In the genomic region with DNA sequence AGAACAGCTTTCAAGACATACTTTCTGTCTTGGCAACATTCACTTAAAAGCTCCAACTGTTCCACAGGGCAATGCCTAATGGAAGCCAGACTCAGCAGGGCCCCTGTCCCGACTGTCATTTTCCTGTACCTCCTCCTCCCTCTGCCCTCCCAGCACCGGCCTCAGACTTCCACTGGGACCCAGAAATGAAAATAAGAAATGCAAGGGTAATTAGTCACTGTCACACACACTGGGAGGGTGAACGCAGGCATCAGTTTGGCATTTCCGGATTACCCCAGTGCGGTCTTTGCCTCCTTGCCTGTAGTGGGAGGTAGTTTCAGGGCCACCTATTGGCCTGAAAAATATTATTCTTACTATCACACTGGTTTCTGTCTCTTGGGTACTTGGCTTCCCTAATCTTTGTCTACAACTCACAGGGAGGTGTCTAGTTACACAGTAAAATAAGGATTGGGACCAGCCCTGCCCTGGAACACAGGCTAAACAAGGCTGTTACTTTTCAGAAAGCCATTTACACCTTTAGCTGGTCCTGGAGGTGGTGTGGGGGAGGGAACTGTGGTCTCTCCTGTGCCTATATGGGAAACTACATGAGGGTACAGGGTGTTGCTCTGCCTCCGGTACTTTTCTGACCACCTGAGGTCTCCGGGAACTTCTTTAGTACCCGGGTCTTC, we compare ENCODE assay signal across 8 mouse cellular contexts.
DNase-seq lines count a peak whose midpoint lies in the region; ATAC-seq and TF ChIP-seq lines count a peak whose summit lies in the region.

No protein-coding gene starts in this region.

- no peak for TF ChIP-seq CTCF in lung, embryonic 14.5 days (IDR thresholded peaks at IDR 0.05; ENCODE audit: low read depth)
- no peak for TF ChIP-seq CTCF in midbrain, postnatal 0 days (IDR thresholded peaks at IDR 0.05)

- peak overlapping the region; percentile 44 for H3K27ac ChIP-seq in lung, embryonic 14.5 days (ENCODE audit: low read depth)
- H3K27ac ChIP-seq in embryonic facial prominence, embryonic 11.5 days (replicated peaks; ENCODE audit: low read depth, low read length) = peak overlapping the region; percentile 47; the same call in 1 of the 2 replicates
- peak overlapping the region; percentile 38; the same call in 1 of the 2 replicates for H3K27ac ChIP-seq in midbrain, postnatal 0 days (ENCODE audit: low read depth, low read length)

- 31% methylated on average over 8 of the region's 8 CpGs for WGBS in lung, embryonic 14.5 days
- 29% methylated on average over 8 of the region's 8 CpGs for WGBS in embryonic facial prominence, embryonic 11.5 days
- 49% methylated on average over 8 of the region's 8 CpGs for WGBS in midbrain, postnatal 0 days

- 0 out of 2 replicates have a peak, but pooled peaks cover 4% of the 10 kb centered on the region for H3K4me1 ChIP-seq in lung, embryonic 14.5 days (ENCODE audit: insufficient read depth)
- peaks cover 3% of the 10 kb centered on the region; the same call in 1 of the 2 replicates for H3K4me1 ChIP-seq in embryonic facial prominence, embryonic 11.5 days (ENCODE audit: control insufficient read depth, insufficient read depth, low read length)
- H3K4me1 ChIP-seq in midbrain, postnatal 0 days (ENCODE audit: insufficient read depth, low read length) = no peaks in the 10 kb centered on the region

- no peak overlapping the region for H3K9ac ChIP-seq in lung, embryonic 14.5 days
- no peak overlapping the region for H3K9ac ChIP-seq in embryonic facial prominence, embryonic 11.5 days (replicated peaks; ENCODE audit: low read length)
- H3K9ac ChIP-seq in midbrain, postnatal 0 days (replicated peaks; ENCODE audit: low read length, poor library complexity, severe bottlenecking) = no peak overlapping the region

- ATAC-seq in lung, embryonic 14.5 days (ENCODE audit: insufficient read depth) = peak; percentile 35; the same call in 1 of the 2 replicates
- ATAC-seq in embryonic facial prominence, embryonic 11.5 days (replicated peaks; ENCODE audit: insufficient number of reproducible peaks, low FRiP score, low TSS enrichment, low read depth) = peak; percentile 53; the same call in 1 of the 2 replicates
- ATAC-seq in inflammation-experienced regulatory T-cells, adult 6 months = peak; percentile 47
- ATAC-seq in midbrain, postnatal 0 days (ENCODE audit: low FRiP score) = no peak

- H3K9me3 ChIP-seq in lung, embryonic 14.5 days (ENCODE audit: low read depth, low read length) = no peaks in the 10 kb centered on the region
- H3K9me3 ChIP-seq in embryonic facial prominence, embryonic 11.5 days (replicated peaks; ENCODE audit: control insufficient read depth, low read length) = no peaks in the 10 kb centered on the region
- no peaks in the 10 kb centered on the region for H3K9me3 ChIP-seq in midbrain, postnatal 0 days (ENCODE audit: low read length)

- H3K36me3 ChIP-seq in lung, embryonic 14.5 days (ENCODE audit: insufficient read depth) = peaks cover 96% of the 10 kb centered on the region
- peaks cover 25% of the 10 kb centered on the region for H3K36me3 ChIP-seq in embryonic facial prominence, embryonic 11.5 days (replicated peaks; ENCODE audit: control insufficient read depth, insufficient read depth, low read depth, low read length)
- 0 out of 2 replicates have a peak, but pooled peaks cover 5% of the 10 kb centered on the region for H3K36me3 ChIP-seq in midbrain, postnatal 0 days (ENCODE audit: insufficient read depth, low read length)

- no peaks in the 10 kb centered on the region for H3K27me3 ChIP-seq in lung, embryonic 14.5 days (ENCODE audit: insufficient read depth, low read length)
- no peaks in the 10 kb centered on the region for H3K27me3 ChIP-seq in embryonic facial prominence, embryonic 11.5 days (ENCODE audit: control insufficient read depth, insufficient read depth, low read length)
- no peaks in the 10 kb centered on the region for H3K27me3 ChIP-seq in midbrain, postnatal 0 days (ENCODE audit: insufficient read depth, low read length)

- no peak overlapping the region for H3K4me3 ChIP-seq in lung, embryonic 14.5 days (ENCODE audit: low read depth, low read length)
- no peak overlapping the region for H3K4me3 ChIP-seq in embryonic facial prominence, embryonic 11.5 days (ENCODE audit: low read depth, low read length)
- H3K4me3 ChIP-seq in midbrain, postnatal 0 days (ENCODE audit: low read depth, low read length) = no peak overlapping the region

- DNase-seq in lung, embryonic 14.5 days = peak; percentile 42
- no peak for DNase-seq in lung, adult 18-20 months
- DNase-seq in embryonic facial prominence, embryonic 11.5 days (ENCODE audit: low spot score) = peak; percentile 51
- peak; percentile 69 for DNase-seq in midbrain, postnatal 0 days (ENCODE audit: low spot score)
- DNase-seq in frontal cortex, postnatal 14 days (ENCODE audit: low spot score in 2 of 2) = no peak
- DNase-seq in thymus, adult 18-20 months = no peak
- DNase-seq in urinary bladder, postnatal 14 days (ENCODE audit: low spot score) = no peak

- H3K4me2 ChIP-seq in lung, embryonic 14.5 days = no peak overlapping the region
- no peak overlapping the region for H3K4me2 ChIP-seq in embryonic facial prominence, embryonic 11.5 days (ENCODE audit: low read depth, low read length)
- no peak overlapping the region for H3K4me2 ChIP-seq in midbrain, postnatal 0 days (ENCODE audit: low read depth, low read length, poor library complexity, severe bottlenecking)

Comparison
In these comparisons a context has a peak if more than half of its experiments do, and no peak if none do; other contexts are left out.
1. DNase-seq: peak in lung, embryonic 14.5 days (single experiment), embryonic facial prominence, embryonic 11.5 days (single experiment) and midbrain, postnatal 0 days (single experiment); none in lung, adult 18-20 months (0 of 2), frontal cortex, postnatal 14 days (0 of 2), thymus, adult 18-20 months (0 of 2) and urinary bladder, postnatal 14 days (single experiment).
2. Peak in every context shown above with its lines, with median percentiles within 50 percentile points of each other: H3K27ac ChIP-seq.